Mouse (Mus musculus) liver, embryonic 12.5 days (tissue): ENCODE data around the gene Gclc. TPM values are rescaled to one million over a fixed set of nuclear protein-coding genes. Genes with fewer than 3 reads are reported as not detected.
A peak's percentile ranks its signal among the peaks of the same experiment; 100 is the strongest.

ENCODE experiments used
- ATAC-seq: fragments of 200-750 bp; cut with Nextera tagmentation; 2 replicates; pipeline ENCODE4 v1.8.0; 2017; ENCODE audit warnings: moderate number of reproducible peaks, mild to moderate bottlenecking, moderate library complexity
- H3K27ac ChIP-seq: fragments of 300-500 bp; sonication (generic); 2 replicates; pipeline ENCODE4 v1.5.1; 2016; ENCODE audit warnings: mild to moderate bottlenecking
- H3K27me3 ChIP-seq: fragments of 300-500 bp; sonication (generic); replicated peaks from 2 replicates; pipeline ENCODE4 v1.6.1; 2016; ENCODE audit warnings: mild to moderate bottlenecking, moderate library complexity
- H3K36me3 ChIP-seq: fragments of 300-500 bp; sonication (generic); 2 replicates; pipeline ENCODE4 v1.6.1; 2016; ENCODE audit warnings: mild to moderate bottlenecking, moderate library complexity
- H3K4me1 ChIP-seq: fragments of 300-500 bp; sonication (generic); 2 replicates; pipeline ENCODE4 v1.6.1; 2016
- H3K4me2 ChIP-seq: fragments of 300-500 bp; sonication (generic); 2 replicates; pipeline ENCODE4 v1.6.1; 2016; ENCODE audit warnings: mild to moderate bottlenecking, moderate library complexity
- H3K4me3 ChIP-seq: fragments of 300-500 bp; sonication (generic); 2 replicates; pipeline ENCODE4 v1.5.1; 2016; ENCODE audit warnings: mild to moderate bottlenecking, moderate library complexity
- H3K9ac ChIP-seq: fragments of 300-500 bp; sonication (generic); 2 replicates; pipeline ENCODE4 v1.6.1; 2016; ENCODE audit warnings: mild to moderate bottlenecking, moderate library complexity
- H3K9me3 ChIP-seq: fragments of 300-500 bp; sonication (generic); replicated peaks from 2 replicates; pipeline ENCODE4 v1.6.1; 2016; ENCODE audit warnings: mild to moderate bottlenecking, moderate library complexity
- WGBS: fragments of 180-500 bp; shearing (Covaris S2); methylation state at CpG from one replicate; pipeline ENCODE4 v1.1.7; 2016; ENCODE audit not compliant: insufficient replicate concordance; 5-methylcytosine and 5-hydroxymethylcytosine counted together
- polyA plus RNA-seq: library from polyadenylated mRNA; unstranded; fragments of >200 nt; fragmentation: Nextera tagmentation; extraction: Ambion mirVana; gene quantifications from 2 replicates; pipeline ENCODE4 v1.2.1, GENCODE M21; 2016

Gene Gclc
- 44.5 and 45.0 TPM in 2 replicates for polyA plus RNA-seq

DNA sequence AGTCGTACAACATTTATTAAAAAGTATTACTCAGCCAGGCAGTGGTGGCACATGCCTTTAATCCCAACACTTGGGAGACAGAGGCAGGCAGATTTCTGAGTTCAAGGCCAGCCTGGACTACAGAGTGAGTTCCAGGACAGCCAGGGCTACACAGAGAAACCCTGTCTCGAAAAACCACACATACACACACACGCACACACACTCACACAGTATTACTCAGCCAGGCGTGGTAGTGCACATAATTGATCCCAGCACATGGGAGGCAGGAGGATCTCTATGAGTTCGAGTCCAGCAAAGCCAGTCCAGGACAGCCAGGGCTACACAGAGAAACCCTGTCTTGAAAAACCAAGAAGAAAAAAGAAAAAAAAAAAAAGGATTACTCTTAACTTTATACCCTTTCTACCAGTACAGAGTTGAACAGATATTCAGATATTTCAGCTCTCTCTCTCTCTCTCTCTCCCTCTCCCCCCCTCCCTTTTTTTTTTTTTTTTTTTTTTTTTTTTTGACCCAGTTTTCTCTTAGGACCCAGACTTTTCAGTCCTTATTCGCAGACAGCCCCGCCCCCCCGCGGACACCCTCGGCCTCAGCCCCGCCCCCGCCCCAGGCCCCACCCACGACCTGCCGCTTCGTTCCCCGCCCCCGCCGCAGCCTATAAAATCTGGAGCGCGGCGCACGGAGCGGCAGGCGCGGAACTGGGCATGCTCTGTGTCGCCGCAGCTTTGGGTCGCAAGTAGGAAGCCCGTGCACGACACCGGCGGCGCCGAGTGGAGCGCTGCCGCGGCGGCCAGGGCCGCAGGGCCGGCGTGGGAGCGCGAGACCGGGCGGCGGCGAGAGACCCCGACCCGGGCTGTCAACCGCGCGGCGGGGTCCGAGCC lies at the start of gene Gclc:
Gene Gclc, plus strand, starts transcription at position 683 of the 875 bp plus-strand sequence.
- Histone ChIP-seq H3K27ac (peak within 1 kb of the TSS; percentile 93), H3K4me1 (peaks cover 73% of the 10 kb centered on the region), H3K36me3 (peaks cover 20% of the 10 kb centered on the region), H3K27me3 (no peaks in the 10 kb centered on the region; the same call in 1 of the 2 replicates), H3K4me2 (peak within 1 kb of the TSS; percentile 72), H3K4me3 (peak within 1 kb of the TSS; percentile 92), H3K9me3 (no peaks in the 10 kb centered on the region), H3K9ac (peak within 1 kb of the TSS; percentile 95)
- 6% methylated on average over 52 of the region's 54 CpGs for WGBS
- ATAC-seq, result peak; percentile 66

- ATAC-seq, result no peak
- no peaks in the 10 kb centered on the region for H3K36me3 ChIP-seq
- no peak overlapping the region for H3K4me3 ChIP-seq
- WGBS, result 68% methylated on average over 6 of the region's 6 CpGs
- H3K27ac ChIP-seq, result no peak overlapping the region
- H3K9me3 ChIP-seq, result no peaks in the 10 kb centered on the region
- no peaks in the 10 kb centered on the region for H3K4me1 ChIP-seq
- H3K4me2 ChIP-seq, result no peak overlapping the region
- H3K9ac ChIP-seq, result no peak overlapping the region
- no peaks in the 10 kb centered on the region for H3K27me3 ChIP-seq
These were observed 47.8 kb upstream of the Gclc start for GRCm38 (mm10) chr9:77706515-77706914.

- 68% methylated on average over 9 of the region's 9 CpGs for WGBS
- Histone ChIP-seq H3K27ac (no peak overlapping the region), H3K4me3 (no peak overlapping the region), H3K4me1 (no peaks in the 10 kb centered on the region), H3K27me3 (no peaks in the 10 kb centered on the region), H3K9me3 (no peaks in the 10 kb centered on the region), H3K4me2 (no peak overlapping the region), H3K36me3 (no peaks in the 10 kb centered on the region), H3K9ac (no peak overlapping the region)
- ATAC-seq, result peak; percentile 52; the same call in 1 of the 2 replicates
These were observed 46.7 kb upstream of the Gclc start for GRCm38 (mm10) chr9:77707433-77708139.

DNA sequence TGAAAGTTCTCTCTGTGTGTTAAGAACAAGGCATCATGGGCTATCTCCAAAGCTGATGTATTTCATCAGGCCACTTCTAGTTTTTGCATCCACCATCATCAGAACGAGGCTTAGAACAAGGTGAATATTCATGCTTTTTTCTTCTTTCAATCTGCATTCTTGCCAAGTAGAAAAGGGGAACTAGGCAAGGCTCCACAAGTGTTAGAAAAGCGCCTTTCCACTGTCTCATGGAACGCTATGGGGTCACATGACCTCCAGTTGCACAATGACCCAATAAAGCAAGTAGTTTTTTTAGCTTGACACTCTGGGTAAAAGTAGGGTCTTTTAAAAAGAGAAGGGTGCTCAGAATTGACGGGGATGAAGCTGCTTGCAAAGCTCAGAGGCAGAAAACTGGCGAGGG lies 45.4 kb upstream of the Gclc start:
- Histone ChIP-seq H3K9me3 (no peaks in the 10 kb centered on the region), H3K4me2 (no peak overlapping the region), H3K9ac (no peak overlapping the region), H3K4me1 (no peaks in the 10 kb centered on the region), H3K27ac (no peak overlapping the region), H3K36me3 (no peaks in the 10 kb centered on the region), H3K4me3 (no peak overlapping the region), H3K27me3 (no peaks in the 10 kb centered on the region)
- ATAC-seq, result no peak
- 35% methylated on average over 5 of the region's 5 CpGs for WGBS

- no peaks in the 10 kb centered on the region for H3K9me3 ChIP-seq
- 40% methylated on average over 5 of the region's 5 CpGs for WGBS
- no peak for ATAC-seq
- no peaks in the 10 kb centered on the region for H3K36me3 ChIP-seq
- no peak overlapping the region for H3K9ac ChIP-seq
- H3K27ac ChIP-seq, result no peak overlapping the region
- H3K27me3 ChIP-seq, result no peaks in the 10 kb centered on the region
- H3K4me1 ChIP-seq, result no peaks in the 10 kb centered on the region
- no peak overlapping the region for H3K4me2 ChIP-seq
- no peak overlapping the region for H3K4me3 ChIP-seq
These were observed 43.2 kb upstream of the Gclc start for GRCm38 (mm10) chr9:77711021-77711569.

DNA sequence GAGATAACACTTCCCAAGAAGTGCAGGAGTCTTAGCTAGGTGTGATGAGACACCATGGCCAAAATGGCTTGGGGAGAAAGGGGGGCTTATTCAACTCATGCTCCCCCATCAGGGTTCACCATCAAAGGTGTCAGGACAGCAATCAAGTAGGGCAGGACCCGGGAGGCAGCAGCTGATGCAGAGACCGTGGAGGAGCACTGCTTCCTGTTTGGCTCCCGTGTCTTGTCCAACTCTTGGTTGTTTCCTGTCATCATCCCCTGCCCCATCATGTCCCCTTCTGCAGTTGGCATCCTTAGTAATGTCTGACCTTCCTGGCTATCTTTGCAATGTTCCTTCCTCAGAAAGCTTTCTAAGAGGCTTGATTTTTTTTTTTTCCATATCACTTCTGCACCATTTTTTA lies 41.5 kb upstream of the Gclc start:
- H3K27ac ChIP-seq, result no peak overlapping the region
- no peak overlapping the region for H3K4me3 ChIP-seq
- no peaks in the 10 kb centered on the region for H3K4me1 ChIP-seq

DNA sequence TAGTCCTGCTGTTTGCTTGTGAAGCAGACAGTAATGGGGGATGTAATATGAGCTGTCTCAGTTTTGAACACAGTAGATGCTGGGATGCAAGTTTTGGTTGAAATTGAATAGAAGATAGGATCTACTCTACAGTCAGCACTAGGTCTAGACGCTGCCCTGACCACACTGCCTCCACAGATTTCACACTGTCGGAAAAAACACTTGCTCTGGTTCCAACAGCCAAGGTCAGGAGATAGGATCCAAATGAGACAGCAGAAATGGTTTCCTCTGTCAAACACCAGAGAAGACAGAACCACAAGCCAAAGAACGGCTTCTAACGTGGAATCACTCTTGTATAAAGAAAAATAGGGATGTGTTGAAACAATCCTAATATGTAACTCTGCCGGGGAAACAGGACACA lies 41.0 kb upstream of the Gclc start:
- no peak overlapping the region for H3K4me2 ChIP-seq
- H3K4me1 ChIP-seq, result no peaks in the 10 kb centered on the region
- no peaks in the 10 kb centered on the region for H3K36me3 ChIP-seq
- no peak for ATAC-seq
- no peak overlapping the region for H3K4me3 ChIP-seq
- H3K9ac ChIP-seq, result no peak overlapping the region
- no peaks in the 10 kb centered on the region for H3K9me3 ChIP-seq
- H3K27me3 ChIP-seq, result no peaks in the 10 kb centered on the region
- H3K27ac ChIP-seq, result no peak overlapping the region
- WGBS, result 24% methylated on average over 5 of the region's 5 CpGs

More for the DNA sequence above, 41.5 kb upstream of the Gclc start:
- Histone ChIP-seq H3K36me3 (no peaks in the 10 kb centered on the region), H3K9ac (no peak overlapping the region), H3K9me3 (no peaks in the 10 kb centered on the region), H3K27me3 (no peaks in the 10 kb centered on the region), H3K4me2 (no peak overlapping the region)
- no peak for ATAC-seq
- 9% methylated on average over 3 of the region's 3 CpGs for WGBS

DNA sequence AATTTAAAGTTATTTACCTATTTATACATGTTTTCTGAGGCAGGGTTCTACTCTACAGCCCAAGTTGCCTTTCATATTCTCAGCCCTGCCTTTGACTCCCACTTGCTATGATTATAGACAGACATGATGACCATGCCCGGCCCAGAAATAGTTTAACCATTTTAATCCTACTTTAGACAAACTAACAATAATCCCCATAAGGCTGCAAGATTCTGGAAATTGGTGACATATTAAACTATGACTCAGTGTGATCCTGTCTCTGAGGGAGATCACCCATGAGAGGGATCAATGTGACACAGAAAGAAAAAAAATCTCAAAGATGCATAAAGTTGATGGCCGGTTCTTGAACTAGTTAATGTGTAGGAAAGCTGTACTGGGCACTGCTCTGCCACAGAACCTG lies 39.1 kb upstream of the Gclc start:
- Histone ChIP-seq H3K27ac (no peak overlapping the region), H3K36me3 (no peaks in the 10 kb centered on the region), H3K4me1 (no peaks in the 10 kb centered on the region), H3K4me3 (no peak overlapping the region), H3K9ac (no peak overlapping the region), H3K27me3 (no peaks in the 10 kb centered on the region), H3K4me2 (no peak overlapping the region), H3K9me3 (no peaks in the 10 kb centered on the region)
- ATAC-seq, result no peak
- WGBS, result 77% methylated on average over 2 of the region's 2 CpGs

- Histone ChIP-seq H3K4me3 (no peak overlapping the region), H3K27ac (no peak overlapping the region), H3K4me1 (no peaks in the 10 kb centered on the region), H3K36me3 (no peaks in the 10 kb centered on the region), H3K4me2 (no peak overlapping the region), H3K9me3 (no peaks in the 10 kb centered on the region), H3K27me3 (no peaks in the 10 kb centered on the region), H3K9ac (no peak overlapping the region)
- ATAC-seq, result no peak
- 36% methylated on average over 1 of the region's 1 CpGs for WGBS
These were observed 38.3 kb upstream of the Gclc start for GRCm38 (mm10) chr9:77716009-77716408.

DNA sequence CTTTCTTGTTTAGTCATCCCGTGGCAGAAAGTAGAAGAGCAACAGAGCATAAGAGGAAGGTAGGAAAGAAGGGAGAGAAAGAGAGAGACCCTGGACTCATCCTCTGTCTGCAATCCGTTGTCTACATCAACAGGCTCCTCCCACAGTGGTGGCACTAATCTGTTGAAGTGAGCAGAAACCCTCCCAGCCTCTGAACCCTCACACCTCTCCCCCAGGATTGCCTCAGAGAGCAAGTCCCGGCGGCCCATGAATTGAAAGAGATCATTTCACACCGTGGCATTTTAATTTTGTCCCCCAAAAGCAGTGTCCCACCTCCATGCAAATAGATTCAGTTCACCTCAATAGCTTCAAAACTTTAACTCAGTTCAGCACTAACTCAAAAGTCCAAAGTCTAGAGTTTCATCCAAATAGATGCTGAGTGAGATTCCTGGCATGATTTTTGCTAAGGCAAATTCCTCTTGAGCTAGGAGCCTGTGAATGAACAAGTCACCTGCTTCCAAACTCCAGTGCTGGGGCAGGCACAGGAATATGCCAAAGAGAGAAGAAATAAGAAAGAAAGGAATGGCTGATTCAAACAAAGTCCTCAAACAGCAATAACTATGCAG lies 36.4 kb upstream of the Gclc start:
- ATAC-seq, result no peak
- Histone ChIP-seq H3K27me3 (no peaks in the 10 kb centered on the region), H3K4me2 (no peak overlapping the region), H3K9me3 (no peaks in the 10 kb centered on the region), H3K4me3 (no peak overlapping the region), H3K4me1 (no peaks in the 10 kb centered on the region), H3K27ac (no peak overlapping the region), H3K36me3 (no peaks in the 10 kb centered on the region), H3K9ac (no peak overlapping the region)
- WGBS, result 27% methylated on average over 5 of the region's 5 CpGs

- Histone ChIP-seq H3K9ac (no peak overlapping the region), H3K4me3 (no peak overlapping the region), H3K36me3 (no peaks in the 10 kb centered on the region), H3K4me2 (no peak overlapping the region), H3K9me3 (no peaks in the 10 kb centered on the region), H3K27ac (no peak overlapping the region), H3K27me3 (no peaks in the 10 kb centered on the region), H3K4me1 (no peaks in the 10 kb centered on the region)
- ATAC-seq, result no peak
- 67% methylated on average over 8 of the region's 8 CpGs for WGBS
These were observed 35.4 kb upstream of the Gclc start for GRCm38 (mm10) chr9:77718816-77719411.
